Mouse (Mus musculus) small intestine, adult 2 months (tissue): Measurements from ENCODE around the gene Cyp2d11. TPM values are rescaled to one million over a fixed set of nuclear protein-coding genes. Genes with fewer than 3 reads are reported as not detected.
"Not testable (repeated sequence)": the region's sequence is repeated elsewhere in the genome, so short reads cannot be mapped to it uniquely, and the experiment has no call there.

ENCODE experiments used
- H3K27ac ChIP-seq: fragments of 200-500 bp; 2 replicates; pipeline ENCODE4 v1.5.1; 2012; ENCODE audit warnings: low read depth, low read length, control low read depth, inconsistent platforms; ENCODE audit not compliant: insufficient read depth
- H3K27me3 ChIP-seq: fragments of 200-500 bp; 2 replicates; pipeline ENCODE4 v1.6.1; 2012; ENCODE audit warnings: mild to moderate bottlenecking, moderate library complexity, low read length, inconsistent platforms; ENCODE audit not compliant: control insufficient read depth, insufficient read depth
- H3K36me3 ChIP-seq: fragments of 200-500 bp; 2 replicates; pipeline ENCODE4 v1.6.1; 2012; ENCODE audit warnings: mild to moderate bottlenecking, low read length, control low read depth, inconsistent platforms; ENCODE audit not compliant: control insufficient read depth, insufficient read depth
- H3K4me1 ChIP-seq: fragments of 200-500 bp; 2 replicates; pipeline ENCODE4 v1.6.1; 2012; ENCODE audit warnings: low read length, inconsistent platforms, mixed read lengths; ENCODE audit not compliant: control insufficient read depth, insufficient read depth, insufficient read length
- H3K4me3 ChIP-seq: fragments of 200-500 bp; 2 replicates; pipeline ENCODE4 v1.5.1; 2012; ENCODE audit warnings: low read depth, mild to moderate bottlenecking, control low read depth, inconsistent platforms, low read length, moderate library complexity
- CTCF ChIP-seq: fragments of 200-500 bp; IDR thresholded peaks from 2 replicates; pipeline ENCODE4 v1.5.1; 2012; ENCODE audit warnings: low read depth, mild to moderate bottlenecking, control low read depth, inconsistent platforms, low read length, moderate library complexity, mixed read lengths; ENCODE audit not compliant: insufficient replicate concordance, insufficient read length; ENCODE audit errors: extremely low read depth
- POLR2A ChIP-seq: fragments of 200-500 bp; IDR thresholded peaks from 2 replicates; pipeline ENCODE4 v1.6.1; 2012; ENCODE audit warnings: low read depth, mild to moderate bottlenecking, control low read depth, inconsistent platforms, low read length, moderate library complexity
- WGBS: fragments of 180-500 bp; shearing (Covaris S2); methylation state at CpG from one replicate; pipeline ENCODE4 v1.1.7; 2018; 5-methylcytosine and 5-hydroxymethylcytosine counted together
- polyA plus RNA-seq: library from polyadenylated mRNA; depleted of rRNA; stranded (reverse); fragments of >200 nt; gene quantifications from 2 replicates; pipeline ENCODE4 v1.2.3, GENCODE M21; 2012; rRNA removed

Gene Cyp2d11
- not detected in 2 replicates for polyA plus RNA-seq

GRCm38 (mm10) chr15:82393922-82394321, at the start of gene Cyp2d11:
Gene Cyp2d11 (minus strand): TSS chr15:82394022.
- WGBS: 63% methylated on average over 2 of the region's 2 CpGs
- not testable (repeated sequence) for H3K27ac ChIP-seq, H3K4me1 ChIP-seq, H3K36me3 ChIP-seq, H3K27me3 ChIP-seq, H3K4me3 ChIP-seq

- Histone ChIP-seq H3K4me1 (no peaks in the 10 kb centered on the region), H3K27ac (no peak overlapping the region), H3K27me3 (no peaks in the 10 kb centered on the region), H3K36me3 (no peaks in the 10 kb centered on the region), H3K4me3 (no peak overlapping the region)
- WGBS: 52% methylated on average over 5 of the region's 5 CpGs
- TF ChIP-seq CTCF: no peak
- no peak for TF ChIP-seq POLR2A
These were observed 44.3 kb upstream of the Cyp2d11 start for GRCm38 (mm10) chr15:82437975-82438617.

GRCm38 (mm10) chr15:82435606-82436005, 41.8 kb upstream of the Cyp2d11 start:
- no peak for TF ChIP-seq POLR2A
- TF ChIP-seq CTCF: no peak
- Histone ChIP-seq H3K4me1 (no peaks in the 10 kb centered on the region), H3K27ac (no peak overlapping the region), H3K36me3 (no peaks in the 10 kb centered on the region), H3K4me3 (no peak overlapping the region), H3K27me3 (no peaks in the 10 kb centered on the region)
- WGBS: 89% methylated on average over 2 of the region's 2 CpGs

- no peaks in the 10 kb centered on the region for H3K4me1 ChIP-seq
- no peak overlapping the region for H3K27ac ChIP-seq
- H3K4me3 ChIP-seq: no peak overlapping the region
- H3K27me3 ChIP-seq: no peaks in the 10 kb centered on the region
- TF ChIP-seq CTCF (no peak), POLR2A (no peak)
- 65% methylated on average over 3 of the region's 3 CpGs for WGBS
- H3K36me3 ChIP-seq: no peaks in the 10 kb centered on the region
These were observed 41.2 kb upstream of the Cyp2d11 start for GRCm38 (mm10) chr15:82435011-82435410.

GRCm38 (mm10) chr15:82434541-82434940, 40.7 kb upstream of the Cyp2d11 start:
- no peak overlapping the region for H3K27ac ChIP-seq
- H3K4me3 ChIP-seq: no peak overlapping the region
- no peaks in the 10 kb centered on the region for H3K27me3 ChIP-seq
- no peaks in the 10 kb centered on the region for H3K4me1 ChIP-seq
- TF ChIP-seq CTCF (no peak), POLR2A (no peak)
- WGBS: 70% methylated on average over 3 of the region's 3 CpGs
- no peaks in the 10 kb centered on the region for H3K36me3 ChIP-seq

GRCm38 (mm10) chr15:82433621-82434020, 39.8 kb upstream of the Cyp2d11 start:
- 97% methylated on average over 3 of the region's 3 CpGs for WGBS
- Histone ChIP-seq H3K4me3 (no peak overlapping the region), H3K36me3 (no peaks in the 10 kb centered on the region), H3K27me3 (no peaks in the 10 kb centered on the region), H3K4me1 (no peaks in the 10 kb centered on the region), H3K27ac (no peak overlapping the region)
- TF ChIP-seq POLR2A (no peak), CTCF (no peak)

- no peak within 1 kb of the TSS for H3K27ac ChIP-seq
- no peak for TF ChIP-seq POLR2A
- H3K27me3 ChIP-seq: no peaks in the 10 kb centered on the region
- H3K4me1 ChIP-seq: no peaks in the 10 kb centered on the region
- H3K4me3 ChIP-seq: no peak within 1 kb of the TSS
- H3K36me3 ChIP-seq: no peaks in the 10 kb centered on the region
These were observed 39.3 kb upstream of the Cyp2d11 start, which contains the start of gene Cyp2d9 for GRCm38 (mm10) chr15:82433137-82433536. Gene Cyp2d9 (plus strand): TSS chr15:82433437.

- TF ChIP-seq POLR2A (no peak), CTCF (no peak)
- 61% methylated on average over 3 of the region's 3 CpGs for WGBS
- H3K27ac ChIP-seq: no peak overlapping the region
These were observed 29.6 kb upstream of the Cyp2d11 start for GRCm38 (mm10) chr15:82423471-82423870.

More at GRCm38 (mm10) chr15:82423471-82423870, 29.6 kb upstream of the Cyp2d11 start:
- H3K4me3 ChIP-seq: no peak overlapping the region
- H3K27me3 ChIP-seq: no peaks in the 10 kb centered on the region
- H3K4me1 ChIP-seq: no peaks in the 10 kb centered on the region
- H3K36me3 ChIP-seq: no peaks in the 10 kb centered on the region
